Comparison of ENCODE assay signal across 21 mouse cellular contexts in genomic region chr3:63988722-63989440, GRCm38 (mm10). TPM values are rescaled to one million over a fixed set of nuclear protein-coding genes. Genes with fewer than 3 reads are reported as not detected.
DNase-seq lines count a peak whose midpoint lies in the region; ATAC-seq and TF ChIP-seq lines count a peak whose summit lies in the region.
"Had no signal": no experiment of that assay in that cellular context is flagged by ENCODE, and none has a peak within 500 bp of the region (broad histone marks: within the 10 kb centered on the region; RNA-seq: fewer than 3 reads in every experiment).

No protein-coding gene starts in this region.

- H3K27me3 ChIP-seq in hindbrain, embryonic 14.5 days (ENCODE audit: control insufficient read depth, insufficient read depth, low read length), result no peaks in the 10 kb centered on the region
- no peaks in the 10 kb centered on the region for H3K27me3 ChIP-seq in hindbrain, embryonic 10.5 days (ENCODE audit: insufficient read depth, poor library complexity, severe bottlenecking)
- no peaks in the 10 kb centered on the region for H3K27me3 ChIP-seq in MEL (ENCODE audit: control insufficient read depth in 1 of 2, insufficient read depth in 2 of 2, low read length in 2 of 2)
- H3K27me3 ChIP-seq: embryonic facial prominence, embryonic 12.5 days; forebrain, embryonic 13.5 days; forebrain, embryonic 15.5 days had no signal

- no peak for TF ChIP-seq EP300 in MEL (IDR thresholded peaks at IDR 0.05; ENCODE audit: low read depth in 1 of 2, low read length in 2 of 2)

- H3K4me2 ChIP-seq in hindbrain, embryonic 14.5 days (replicated peaks), result no peak overlapping the region
- H3K4me2 ChIP-seq: embryonic facial prominence, embryonic 12.5 days; forebrain, embryonic 13.5 days; forebrain, embryonic 15.5 days had no signal

- no peak for TF ChIP-seq POLR2A in MEL (IDR thresholded peaks at IDR 0.05; ENCODE audit: control insufficient read depth in 1 of 2, insufficient read depth in 1 of 2, low read depth in 1 of 2, low read length in 2 of 2, poor library complexity in 1 of 2)

- DNase-seq in hindbrain, embryonic 14.5 days (ENCODE audit: low spot score), result peak; percentile 24
- DNase-seq in hindbrain, embryonic 10.5 days (ENCODE audit: low spot score), result no peak
- DNase-seq in 416B (ENCODE audit: low read depth) (peak; percentile 51), ES-E14 (ENCODE audit: low read depth, low spot score) (no peak), MEL (ENCODE audit: low read depth, low spot score) (no peak)
- no peak for DNase-seq in T-cell, adult 2 months (ENCODE audit: low spot score)
- no peak for DNase-seq in layer of hippocampus, adult 18-20 months (ENCODE audit: low spot score in 2 of 2)
- DNase-seq: adrenal gland, adult 8-10 months; adrenal gland, postnatal 14 days; adrenal gland, postnatal 36 days; cerebellum, adult 11-12 months; cerebellum, adult 2 months; cerebellum, adult 9-10 months; cerebellum, postnatal 10 days; cerebellum, postnatal 25 days; forebrain, postnatal 0 days had no signal

- no peaks in the 10 kb centered on the region for H3K9me3 ChIP-seq in hindbrain, embryonic 14.5 days (ENCODE audit: control insufficient read depth, low read length)
- no peaks in the 10 kb centered on the region for H3K9me3 ChIP-seq in hindbrain, embryonic 10.5 days
- no peaks in the 10 kb centered on the region for H3K9me3 ChIP-seq in ES-E14 (ENCODE audit: control insufficient read depth, insufficient read depth, low read depth, low read length)
- H3K9me3 ChIP-seq in MEL (replicated peaks; ENCODE audit: insufficient read depth, low read length), result no peaks in the 10 kb centered on the region
- H3K9me3 ChIP-seq: embryonic facial prominence, embryonic 10.5 days; embryonic facial prominence, embryonic 12.5 days; forebrain, embryonic 13.5 days; forebrain, embryonic 15.5 days had no signal

- no peak for TF ChIP-seq CTCF in MEL (IDR thresholded peaks at IDR 0.05 in 2 of 3, conservative IDR thresholded peaks at IDR 0.05 in 1 of 3; ENCODE audit: control insufficient read depth in 1 of 3, insufficient read depth in 1 of 3, low read depth in 2 of 3, low read length in 3 of 3, poor library complexity in 1 of 3, severe bottlenecking in 1 of 3)

- peaks cover 83% of the 10 kb centered on the region for H3K36me3 ChIP-seq in hindbrain, embryonic 14.5 days (replicated peaks; ENCODE audit: control insufficient read depth, insufficient read depth)
- peaks cover 96% of the 10 kb centered on the region for H3K36me3 ChIP-seq in hindbrain, embryonic 10.5 days
- H3K36me3 ChIP-seq in ES-E14 (ENCODE audit: control insufficient read depth, insufficient read depth, low read length, poor library complexity, severe bottlenecking) (peaks cover 6% of the 10 kb centered on the region), MEL (ENCODE audit: control insufficient read depth in 1 of 2, insufficient read depth in 2 of 2, low read length in 2 of 2) (peaks cover 24 to 69% of the 10 kb centered on the region in 2 experiments)

- no peaks in the 10 kb centered on the region for H3K4me1 ChIP-seq in hindbrain, embryonic 14.5 days (replicated peaks; ENCODE audit: control insufficient read depth, insufficient read depth, low read length)
- H3K4me1 ChIP-seq in hindbrain, embryonic 10.5 days (replicated peaks), result no peaks in the 10 kb centered on the region
- H3K4me1 ChIP-seq in ES-E14 (ENCODE audit: control insufficient read depth in 2 of 2, insufficient read depth in 2 of 2, low read length in 2 of 2, poor library complexity in 1 of 2), result no peaks in the 10 kb centered on the region
- H3K4me1 ChIP-seq in MEL (ENCODE audit: control insufficient read depth in 1 of 2, insufficient read depth in 2 of 2, low read length in 2 of 2), result no peaks in the 10 kb centered on the region; a peak in 2 of 4 replicates
- H3K4me1 ChIP-seq: embryonic facial prominence, embryonic 10.5 days; embryonic facial prominence, embryonic 12.5 days; forebrain, embryonic 13.5 days; forebrain, embryonic 15.5 days had no signal

- no peak overlapping the region for H3K27ac ChIP-seq in hindbrain, embryonic 14.5 days
- H3K27ac ChIP-seq in hindbrain, embryonic 10.5 days, result no peak overlapping the region
- no peak overlapping the region for H3K27ac ChIP-seq in ES-E14 (ENCODE audit: insufficient read depth, low read depth, low read length, poor library complexity, severe bottlenecking)
- no peak overlapping the region for H3K27ac ChIP-seq in MEL (ENCODE audit: control insufficient read depth, low read depth, low read length)
- H3K27ac ChIP-seq: embryonic facial prominence, embryonic 10.5 days; embryonic facial prominence, embryonic 12.5 days; forebrain, embryonic 13.5 days; forebrain, embryonic 15.5 days had no signal

- WGBS in hindbrain, embryonic 14.5 days, result 95% methylated on average over 3 of the region's 3 CpGs
- 90% methylated on average over 3 of the region's 3 CpGs for WGBS in hindbrain, embryonic 10.5 days

- no peak for ATAC-seq in hindbrain, embryonic 14.5 days (ENCODE audit: low FRiP score)
- ATAC-seq: activated CD4-positive, CD25-positive, alpha-beta regulatory T cell, adult 4 months; forebrain, embryonic 13.5 days; forebrain, embryonic 15.5 days; forebrain, postnatal 0 days had no signal

- in situ Hi-C loops in ES-E14 (cut with MboI; ENCODE audit: low sequenced_read_pairs in 2 of 2, unreplicated experiment in 2 of 2), result loop anchor here (25.0 kb wide), 2 partner anchors 1502 to 1948 kb away; no protein-coding TSS in a partner anchor

- H3K9ac ChIP-seq in hindbrain, embryonic 14.5 days, result no peak overlapping the region
- H3K9ac ChIP-seq in ES-E14 (ENCODE audit: insufficient read depth, low read depth, low read length, poor library complexity, severe bottlenecking) (no peak overlapping the region), MEL (ENCODE audit: control insufficient read depth, low read depth, low read length, poor library complexity, severe bottlenecking) (no peak overlapping the region)
- H3K9ac ChIP-seq: embryonic facial prominence, embryonic 12.5 days; forebrain, embryonic 13.5 days; forebrain, embryonic 15.5 days; forebrain, postnatal 0 days had no signal

- no peak for TF ChIP-seq RAD21 in MEL (IDR thresholded peaks at IDR 0.05; ENCODE audit: low read depth, low read length)

- no peak overlapping the region for H3K4me3 ChIP-seq in hindbrain, embryonic 14.5 days (replicated peaks; ENCODE audit: low read length)
- no peak overlapping the region for H3K4me3 ChIP-seq in hindbrain, embryonic 10.5 days
- H3K4me3 ChIP-seq in ES-E14 (ENCODE audit: insufficient read depth in 1 of 2, low read depth in 1 of 2, low read length in 2 of 2, poor library complexity in 1 of 2, severe bottlenecking in 1 of 2) (no peak overlapping the region), MEL (ENCODE audit: control insufficient read depth in 1 of 2, insufficient read depth in 1 of 2, low read depth in 2 of 2, low read length in 2 of 2) (no peak overlapping the region)
- H3K4me3 ChIP-seq: embryonic facial prominence, embryonic 10.5 days; embryonic facial prominence, embryonic 12.5 days; forebrain, embryonic 13.5 days; forebrain, embryonic 15.5 days had no signal

- H3K79me2 ChIP-seq in MEL (ENCODE audit: control insufficient read depth, insufficient read depth, low read length, poor library complexity), result peaks cover 2% of the 10 kb centered on the region; the same call in 1 of the 2 replicates

TF ChIP-seq in ES-E14, 5 proteins besides CTCF, POLR2A, EP300 and RAD21:
- no peak for TF ChIP-seq HCFC1 (IDR thresholded peaks at IDR 0.05; ENCODE audit: borderline replicate concordance, insufficient read depth, low read length)
- no peak for TF ChIP-seq ZC3H11A (IDR thresholded peaks at IDR 0.05; ENCODE audit: borderline replicate concordance, low read depth, low read length)
- no peak for TF ChIP-seq CHD2 (IDR thresholded peaks at IDR 0.05; ENCODE audit: low read depth, low read length)
- 0 out of 2 replicates have a peak, but pooled peaks have one; percentile 29 for TF ChIP-seq MAFK (IDR thresholded peaks at IDR 0.05; ENCODE audit: insufficient read depth, low read depth, low read length)

TF ChIP-seq in MEL, 35 proteins besides CTCF, POLR2A, EP300 and RAD21:
- TF ChIP-seq GATA1 (IDR thresholded peaks at IDR 0.05; ENCODE audit: low read depth, low read length) (peak; percentile 46; the same call in 1 of the 2 replicates), USF2 (IDR thresholded peaks at IDR 0.05; ENCODE audit: borderline replicate concordance in 1 of 2, insufficient read depth in 1 of 2, low read depth in 1 of 2, low read length in 2 of 2) (no peak), USF1 (IDR thresholded peaks at IDR 0.05; ENCODE audit: low read depth, low read length) (no peak), MAFK (IDR thresholded peaks at IDR 0.05; ENCODE audit: borderline replicate concordance, low read depth, low read length) (peak; percentile 54; the same call in 1 of the 2 replicates)

RNA-seq across cellular contexts. Expression of gene Gmps, which starts 13.0 kb away (rescaled TPM):
- polyA plus RNA-seq in hindbrain, embryonic 14.5 days (2014; fragmentation: Nextera tagmentation; extraction: Ambion mirVana), result 52.7 and 53.6 TPM in 2 replicates
- polyA plus RNA-seq in hindbrain, embryonic 10.5 days (2016; fragmentation: Nextera tagmentation; extraction: Ambion mirVana), result 58.2 and 74.6 TPM in 2 replicates
- 18.1 and 28.2 TPM in 2 replicates for total RNA-seq in ES-E14 (2012; rRNA removed)
- 40.4 and 41.8 TPM in 2 replicates for total RNA-seq in MEL (2012; rRNA removed)
- polyA plus RNA-seq in MEL (2012; ENCODE audit: insufficient read depth in 1 of 2, insufficient read length in 2 of 2, low read depth in 1 of 2, low replicate concordance in 2 of 2, missing spikeins in 1 of 2), result 10 to 100 TPM; 31.6 to 59.3 TPM
- 10 to 100 TPM; 45.9 to 51.6 TPM for total RNA-seq in layer of hippocampus, adult 18-20 months (2021)

RNA-seq across cellular contexts. Expression of gene Slc33a1, which starts 24.3 kb away (rescaled TPM):
- 19.7 and 22.6 TPM in 2 replicates for polyA plus RNA-seq in hindbrain, embryonic 14.5 days (2014; fragmentation: Nextera tagmentation; extraction: Ambion mirVana)
- polyA plus RNA-seq in hindbrain, embryonic 10.5 days (2016; fragmentation: Nextera tagmentation; extraction: Ambion mirVana), result 9.5 and 11.2 TPM in 2 replicates
- total RNA-seq in ES-E14 (2012; rRNA removed) (22.1 and 27.1 TPM in 2 replicates), MEL (2012; rRNA removed) (27.7 and 31.3 TPM in 2 replicates)
- polyA plus RNA-seq in MEL (2012; ENCODE audit: insufficient read depth in 1 of 2, insufficient read length in 2 of 2, low read depth in 1 of 2, low replicate concordance in 2 of 2, missing spikeins in 1 of 2), result 100 to 1,000 TPM in 1 of 2 experiments, 10 to 100 TPM in 1; 27.2 to 123 TPM
- 10 to 100 TPM; 28.1 to 29.5 TPM for total RNA-seq in layer of hippocampus, adult 18-20 months (2021)

RNA-seq across cellular contexts. Expression of gene E130311K13Rik, which starts 59.6 kb away (rescaled TPM):
- polyA plus RNA-seq in hindbrain, embryonic 14.5 days (2014; fragmentation: Nextera tagmentation; extraction: Ambion mirVana), result 6.2 and 7.5 TPM in 2 replicates
- 2.8 and 3.2 TPM in 2 replicates for polyA plus RNA-seq in hindbrain, embryonic 10.5 days (2016; fragmentation: Nextera tagmentation; extraction: Ambion mirVana)
- total RNA-seq in ES-E14 (2012; rRNA removed) (3.3 and 3.4 TPM in 2 replicates), MEL (2012; rRNA removed) (3.9 and 4.0 TPM in 2 replicates)
- 1 to 10 TPM in 1 of 2 experiments, not detected in 1; 3.9 TPM for polyA plus RNA-seq in MEL (2012; ENCODE audit: insufficient read depth in 1 of 2, insufficient read length in 2 of 2, low read depth in 1 of 2, low replicate concordance in 2 of 2, missing spikeins in 1 of 2)
- 10 to 100 TPM; 11.8 to 12.2 TPM for total RNA-seq in layer of hippocampus, adult 18-20 months (2021)

Comparison
In these comparisons a context has a peak if more than half of its experiments do, and no peak if none do; other contexts are left out.
1. DNase-seq: peak in hindbrain, embryonic 14.5 days (single experiment) and 416B (single experiment); none in hindbrain, embryonic 10.5 days (single experiment), ES-E14 (single experiment), MEL (single experiment), T-cell, adult 2 months (single experiment) and layer of hippocampus, adult 18-20 months (0 of 2).